Mouse (Mus musculus): Measurements from ENCODE around the gene Flot2.

The Flot2 gene

GRCm38 (mm10) chr11:78065906-78066305 is 28.2 kb downstream of the Flot2 start:
- DNase-seq, result no peak

- DNase-seq, result no peak
Measured at GRCm38 (mm10) chr11:78066641-78067040, 28.9 kb downstream of the Flot2 start.

DNA sequence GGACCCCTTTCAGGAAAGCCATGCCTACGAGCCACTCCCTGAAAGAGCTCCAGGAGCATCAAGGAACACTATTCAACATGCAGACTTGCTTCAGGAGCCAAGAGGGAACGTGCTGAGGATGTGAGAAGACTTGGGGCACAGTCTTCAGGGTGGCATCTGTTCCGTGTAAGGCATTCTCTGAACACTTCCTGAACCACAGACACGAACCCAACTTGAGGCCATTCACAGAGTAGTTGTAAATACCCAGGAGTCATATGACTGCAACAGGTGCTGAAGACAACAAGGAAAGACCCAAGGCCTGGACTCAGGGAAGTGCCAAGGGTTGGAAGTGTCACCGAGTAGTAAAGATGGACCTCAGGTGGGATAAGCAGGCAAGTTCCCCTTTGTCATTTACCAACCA is 29.8 kb downstream of the Flot2 start:
- no peak for DNase-seq

DNA sequence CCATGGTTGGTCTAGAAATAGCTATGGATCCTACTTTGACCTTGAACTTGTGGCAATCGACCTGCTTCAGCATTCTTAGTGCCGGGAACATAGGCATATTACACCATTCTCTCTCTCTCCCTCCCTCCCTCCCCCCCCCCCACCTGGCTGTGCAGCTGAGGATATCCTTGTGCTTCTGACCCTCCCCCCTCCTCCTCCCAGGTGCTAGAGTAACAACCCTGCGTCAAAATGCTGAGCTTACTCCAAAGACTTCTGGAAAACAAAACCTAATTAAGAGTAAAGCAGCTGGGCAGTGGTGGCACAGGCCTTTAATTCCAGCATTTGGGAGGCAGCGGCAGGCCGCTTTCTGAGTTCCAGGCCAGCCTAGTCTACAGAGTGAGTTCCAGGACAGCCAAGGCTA is 31.4 kb downstream of the Flot2 start:
- DNase-seq, result no peak

GRCm38 (mm10) chr11:78069646-78070045 is 31.9 kb downstream of the Flot2 start:
- no peak for DNase-seq

DNA sequence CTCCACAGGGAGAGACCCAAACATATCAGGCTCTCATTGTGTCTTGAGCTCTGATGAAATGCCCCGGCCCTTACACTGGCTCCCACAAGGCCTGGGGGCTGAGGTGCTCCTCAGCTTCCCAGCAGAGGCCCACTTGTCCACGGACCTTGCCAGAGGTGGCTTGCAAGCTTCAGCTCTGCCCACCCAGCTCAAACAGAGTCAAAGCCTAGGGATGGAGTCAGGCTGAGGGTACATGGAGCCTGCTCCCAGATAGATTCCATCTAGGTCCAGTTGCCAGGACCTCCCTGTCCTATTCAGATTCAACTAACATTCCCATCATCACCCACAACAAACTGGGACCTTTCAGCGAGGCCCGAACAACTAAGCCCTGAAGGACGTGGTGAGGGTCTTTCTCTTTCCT is 34.2 kb downstream of the Flot2 start:
- no peak for DNase-seq

GRCm38 (mm10) chr11:78072425-78073130 is 34.8 kb downstream of the Flot2 start:
- no peak for DNase-seq

- DNase-seq, result no peak
Measured at GRCm38 (mm10) chr11:78073577-78074276, 36.0 kb downstream of the Flot2 start.

DNA sequence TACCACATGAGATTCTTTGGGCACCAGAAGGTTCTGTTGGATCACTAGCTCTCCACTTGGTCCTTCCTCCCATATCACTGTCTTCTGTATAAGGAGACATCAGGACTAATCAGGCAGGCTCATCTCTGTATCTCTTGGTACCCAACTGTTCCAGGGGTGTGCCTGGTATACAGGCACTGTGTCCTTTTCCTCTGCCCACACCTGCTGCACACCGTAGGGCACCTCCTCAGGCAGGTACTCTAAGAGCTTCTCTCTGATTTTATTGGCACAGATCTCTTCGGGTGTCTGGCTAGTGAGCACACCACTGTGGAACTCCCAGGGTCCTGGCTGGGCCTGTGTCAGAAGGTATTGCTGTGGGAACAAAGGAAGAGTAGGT is 36.5 kb downstream of the Flot2 start:
- DNase-seq, result no peak

GRCm38 (mm10) chr11:78074666-78075065 is 36.9 kb downstream of the Flot2 start:
- DNase-seq, result no peak

DNA sequence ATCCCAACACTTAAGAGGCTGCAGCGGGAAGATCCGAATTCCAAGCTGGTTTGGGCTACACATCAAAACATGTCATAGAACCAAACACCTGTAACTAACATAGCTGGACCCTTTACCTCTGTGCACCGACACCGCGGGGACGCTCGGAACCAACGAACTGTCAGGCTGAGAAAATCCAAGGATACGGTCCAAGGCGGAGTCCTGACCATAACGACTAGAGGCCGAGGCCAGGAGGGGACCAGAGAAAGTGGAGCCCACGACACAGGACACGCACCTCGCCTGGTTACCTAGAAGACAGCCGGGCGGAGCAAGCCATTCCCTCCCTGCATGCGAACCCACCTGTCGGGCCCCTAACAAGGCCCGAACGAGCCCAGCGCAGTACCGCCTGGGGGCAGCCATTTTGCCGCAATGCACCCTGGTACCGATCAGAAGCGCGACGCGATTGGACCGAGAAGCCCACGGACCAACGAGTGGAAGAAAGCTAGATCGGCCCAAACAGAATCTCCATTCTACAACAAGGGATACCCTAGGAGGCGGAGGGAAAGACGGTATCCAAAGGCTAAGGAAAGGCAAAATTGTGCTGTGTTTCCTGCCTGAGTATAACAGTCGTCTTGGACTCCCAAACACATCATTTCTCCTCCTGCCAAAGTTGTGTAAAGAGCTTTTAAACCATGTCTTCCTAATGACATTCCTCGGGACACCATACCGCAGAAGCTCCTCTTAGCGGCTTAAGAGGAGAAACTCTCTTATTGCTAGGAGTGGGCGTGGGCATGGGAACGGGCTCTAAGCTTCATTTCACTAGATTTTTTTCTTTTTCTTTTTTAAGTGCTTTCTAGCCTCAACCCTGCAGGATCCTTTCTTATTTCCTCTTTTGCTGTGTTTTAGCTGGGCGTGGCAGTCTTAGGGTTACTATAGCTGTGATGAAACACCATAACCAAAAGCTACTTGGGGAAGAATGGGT is 42.5 kb downstream of the Flot2 start, which contains the start of gene Eral1:
Gene Eral1 (minus strand): TSS at position 423 of the 961 bp plus-strand sequence.
- DNase-seq, result peak; percentile 51 to 56

GRCm38 (mm10) chr11:78083595-78083994 is 45.9 kb downstream of the Flot2 start:
- no peak for DNase-seq

DNA sequence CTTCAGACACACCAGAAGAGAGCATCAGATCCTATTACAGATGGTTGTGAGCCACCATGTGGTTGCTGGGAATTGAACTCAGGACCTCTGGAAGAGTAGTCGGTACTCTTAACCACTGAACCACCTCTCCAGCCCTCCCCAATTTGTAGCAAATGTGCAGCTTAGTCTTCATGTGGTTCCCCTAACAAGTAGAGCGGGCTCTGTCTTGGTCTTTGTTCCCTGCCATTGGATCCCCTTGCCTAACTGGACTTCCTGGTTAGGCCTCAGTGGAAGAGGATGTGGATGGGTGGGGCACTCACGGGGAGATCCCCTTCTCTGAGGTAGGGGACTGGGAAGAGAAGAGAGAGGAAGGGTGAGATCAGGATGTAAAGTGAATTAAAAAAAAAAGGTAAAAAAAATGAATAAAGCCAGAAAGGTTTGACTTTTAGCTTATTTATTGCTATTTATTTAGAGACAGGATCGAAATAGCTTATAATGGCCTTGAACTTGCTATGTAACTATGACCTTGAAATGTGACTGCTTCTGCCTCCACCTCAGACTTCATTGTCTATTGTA is 49.3 kb downstream of the Flot2 start:
- no peak for DNase-seq

- no peak for DNase-seq
Measured at GRCm38 (mm10) chr11:78087756-78088281, 50.1 kb downstream of the Flot2 start.

GRCm38 (mm10) chr11:78094137-78094503 is 56.4 kb downstream of the Flot2 start:
- DNase-seq, result no peak

DNA sequence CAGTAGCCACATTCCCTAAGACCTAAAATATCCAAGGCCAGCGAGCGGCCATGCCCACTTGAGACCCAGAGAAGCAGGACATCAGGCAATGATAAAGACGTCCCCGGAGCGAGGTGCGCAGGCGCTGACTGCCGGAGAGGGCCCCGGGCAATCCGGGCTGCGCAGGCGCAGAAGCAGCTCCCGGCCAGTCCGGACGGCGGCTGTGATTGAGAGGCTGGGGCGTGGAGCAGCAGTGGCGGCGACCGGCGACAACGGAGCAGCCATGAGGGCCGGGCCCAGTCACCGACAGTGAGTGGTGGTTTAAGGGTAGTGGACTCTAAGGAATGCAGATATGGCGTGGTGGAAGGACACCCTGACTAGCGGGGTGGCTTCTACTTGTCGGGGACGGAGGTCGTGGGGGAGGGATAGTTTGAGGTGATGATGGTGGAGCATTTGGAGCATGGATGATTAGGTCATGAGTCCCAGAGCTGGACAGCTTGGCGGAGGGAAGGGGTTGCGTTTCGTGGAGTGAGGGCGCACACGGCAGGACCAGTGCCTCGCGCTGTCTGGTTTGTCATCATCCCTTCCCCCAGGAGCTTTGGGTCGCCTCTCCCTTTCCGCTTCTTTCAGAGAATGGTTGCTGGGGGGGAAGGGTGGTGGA is 56.9 kb downstream of the Flot2 start, which contains the start of gene Fam222b:
Gene Fam222b (plus strand): TSS at position 157 of the 640 bp plus-strand sequence.
- DNase-seq, result peak; percentile 76 to 81

GRCm38 (mm10) chr11:78095144-78095516 is 57.4 kb downstream of the Flot2 start:
- DNase-seq, result no peak

DNA sequence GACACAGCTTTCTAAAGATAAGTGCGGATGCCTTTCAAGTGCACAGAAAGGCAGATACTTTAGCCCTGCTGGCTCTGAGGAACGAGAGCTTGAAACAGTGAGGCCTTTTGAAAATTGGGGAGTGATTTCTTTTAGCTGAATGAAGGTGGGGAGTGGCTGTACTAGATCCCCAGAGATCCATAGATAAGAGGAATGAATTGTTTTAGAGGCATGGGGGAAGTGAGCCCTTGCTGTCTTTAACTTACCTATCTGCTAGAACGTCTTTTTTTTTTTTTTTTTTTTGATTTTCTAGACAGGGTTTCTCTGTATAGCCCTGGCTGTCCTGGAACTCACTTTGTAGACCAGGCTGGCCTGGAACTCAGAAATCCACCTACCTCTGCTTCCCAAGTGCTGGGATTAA is 59.3 kb downstream of the Flot2 start:
- DNase-seq, result no peak

- DNase-seq, result no peak
Measured at GRCm38 (mm10) chr11:78100746-78101145, 63.0 kb downstream of the Flot2 start.

GRCm38 (mm10) chr11:78102142-78102541 is 64.4 kb downstream of the Flot2 start:
- DNase-seq, result no peak

DNA sequence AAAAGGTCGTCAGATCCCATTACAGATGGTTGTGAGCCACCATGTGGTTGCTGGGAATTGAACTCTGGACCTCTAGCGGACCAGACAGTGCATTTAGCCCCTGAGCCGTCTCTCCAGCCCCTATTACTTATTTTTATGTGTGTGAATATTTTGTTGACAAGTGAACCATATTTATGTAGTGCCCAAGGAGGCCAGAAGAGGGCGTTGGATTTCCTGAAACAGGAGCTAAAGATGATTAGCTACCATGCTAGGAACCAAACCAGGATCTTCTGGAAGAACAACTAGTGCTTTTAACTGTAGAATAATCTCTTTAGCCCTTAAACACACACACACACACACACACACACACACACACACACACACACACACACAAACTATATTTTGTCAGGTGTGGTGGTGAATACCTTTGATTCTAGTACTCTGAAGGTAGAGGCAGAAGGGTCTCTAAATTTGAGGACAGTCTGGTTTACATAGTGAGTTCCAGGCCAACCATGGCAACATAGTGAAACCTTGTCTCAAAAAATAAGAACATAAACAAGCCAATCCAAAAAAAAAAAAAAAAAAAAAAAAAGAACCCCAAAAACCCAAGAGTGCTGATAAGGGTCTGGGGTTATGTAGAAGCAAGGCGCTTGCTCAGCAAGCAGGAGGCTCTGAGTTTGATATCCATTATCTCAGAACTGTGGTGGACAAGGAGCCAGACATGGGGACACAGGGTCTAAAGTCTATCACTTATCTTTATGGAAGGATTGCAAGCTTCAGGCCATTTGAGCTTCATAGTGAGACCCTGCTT is 65.4 kb downstream of the Flot2 start:
- no peak for DNase-seq

All from thymus, adult 18-20 months (tissue).